Mouse (Mus musculus) heart, embryonic 12.5 days (tissue): Measurements from ENCODE around the gene Flt3l. TPM values are rescaled to one million over a fixed set of nuclear protein-coding genes. Genes with fewer than 3 reads are reported as not detected.
"Not testable (repeated sequence)": the region's sequence is repeated elsewhere in the genome, so short reads cannot be mapped to it uniquely, and the experiment has no call there.

Source experiments
- ATAC-seq: fragments of 200-750 bp; cut with Nextera tagmentation; 2 replicates; pipeline ENCODE4 v1.8.0; 2017; ENCODE audit warnings: moderate TSS enrichment, moderate library complexity; ENCODE audit not compliant: insufficient number of reproducible peaks, low FRiP score
- H3K27ac ChIP-seq: fragments of 300-500 bp; sonication (generic); 2 replicates; pipeline ENCODE4 v1.5.1; 2016; ENCODE audit warnings: mild to moderate bottlenecking, moderate library complexity; ENCODE audit not compliant: poor library complexity, severe bottlenecking
- H3K27me3 ChIP-seq: fragments of 300-500 bp; sonication (generic); replicated peaks from 2 replicates; pipeline ENCODE4 v1.6.1; 2016; ENCODE audit warnings: mild to moderate bottlenecking, moderate library complexity
- H3K36me3 ChIP-seq: fragments of 300-500 bp; sonication (generic); 2 replicates; pipeline ENCODE4 v1.6.1; 2016; ENCODE audit warnings: mild to moderate bottlenecking, moderate library complexity
- H3K4me1 ChIP-seq: fragments of 300-500 bp; sonication (generic); replicated peaks from 2 replicates; pipeline ENCODE4 v1.6.1; 2016; ENCODE audit warnings: mild to moderate bottlenecking
- H3K4me2 ChIP-seq: fragments of 300-500 bp; sonication (generic); 2 replicates; pipeline ENCODE4 v1.6.1; 2016; ENCODE audit warnings: mild to moderate bottlenecking, moderate library complexity
- H3K4me3 ChIP-seq: fragments of 300-500 bp; sonication (generic); 2 replicates; pipeline ENCODE4 v1.5.1; 2016; ENCODE audit warnings: mild to moderate bottlenecking
- H3K9ac ChIP-seq: fragments of 300-500 bp; sonication (generic); 2 replicates; pipeline ENCODE4 v1.6.1; 2016; ENCODE audit warnings: mild to moderate bottlenecking, moderate library complexity
- H3K9me3 ChIP-seq: fragments of 300-500 bp; sonication (generic); replicated peaks from 2 replicates; pipeline ENCODE4 v1.6.1; 2016; ENCODE audit warnings: mild to moderate bottlenecking, moderate library complexity
- WGBS: fragments of 180-500 bp; shearing (Covaris S2); methylation state at CpG from one replicate; pipeline ENCODE4 v1.1.7; 2016; 5-methylcytosine and 5-hydroxymethylcytosine counted together
- polyA plus RNA-seq: library from polyadenylated mRNA; unstranded; fragments of >200 nt; fragmentation: Nextera tagmentation; extraction: Ambion mirVana; gene quantifications from 2 replicates; pipeline ENCODE4 v1.2.1, GENCODE M21; 2016

Flt3l gene
- polyA plus RNA-seq, 1 experiment from 2014 or later = 1.1 TPM

DNA sequence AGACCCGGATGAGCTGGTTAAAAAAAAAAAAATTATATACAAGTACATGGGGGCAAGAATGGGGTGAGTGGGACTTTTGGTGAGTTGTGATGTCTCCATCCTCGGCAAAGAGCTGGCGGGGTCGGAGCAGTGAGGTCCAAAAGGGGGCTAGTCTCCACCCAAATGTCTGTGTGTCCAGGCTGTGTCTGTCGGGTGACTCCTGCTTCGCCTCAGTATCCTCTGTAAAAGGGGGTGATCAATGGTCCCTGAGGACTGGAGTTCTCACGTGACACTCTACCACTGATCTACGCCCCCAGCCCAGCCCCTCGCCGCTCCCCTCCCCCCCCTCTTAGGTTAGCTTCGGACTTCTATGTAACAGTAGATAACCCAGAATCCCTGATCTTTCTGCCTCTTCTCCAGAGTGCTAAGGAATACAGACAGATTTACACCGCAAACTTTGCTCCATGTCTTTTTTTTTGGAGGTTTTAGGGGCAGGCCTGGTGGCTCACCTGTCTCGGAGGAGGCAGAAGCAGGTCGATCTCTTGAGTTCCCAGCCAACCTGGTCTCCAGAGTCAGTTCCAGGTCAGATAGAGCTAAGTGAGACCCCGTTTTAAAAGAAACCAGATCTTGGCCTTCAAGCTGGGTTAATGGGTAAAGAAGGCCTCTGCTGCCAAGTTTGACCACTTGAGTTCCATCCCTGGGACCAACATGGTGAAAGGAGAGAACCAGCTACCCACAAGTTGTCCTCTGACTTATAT is 6.3 kb downstream of the Flt3l start:
- no peak for ATAC-seq
- Histone ChIP-seq H3K9me3 (peaks cover 3% of the 10 kb centered on the region), H3K4me3 (peak overlapping the region; percentile 59), H3K4me2 (peak overlapping the region; percentile 75), H3K27ac (peak overlapping the region; percentile 78; the same call in 1 of the 2 replicates), H3K36me3 (peaks cover 26% of the 10 kb centered on the region), H3K9ac (peak overlapping the region; percentile 68; the same call in 1 of the 2 replicates), H3K27me3 (no peaks in the 10 kb centered on the region), H3K4me1 (peaks cover 36% of the 10 kb centered on the region)
- 52% methylated on average over 15 of the region's 15 CpGs for WGBS

- Histone ChIP-seq H3K9me3 (peaks cover 3% of the 10 kb centered on the region), H3K4me1 (peaks cover 35% of the 10 kb centered on the region), H3K4me2 (peak overlapping the region; percentile 75), H3K27ac (peak overlapping the region; percentile 78), H3K27me3 (no peaks in the 10 kb centered on the region), H3K9ac (peak overlapping the region; percentile 68), H3K4me3 (peak overlapping the region; percentile 59), H3K36me3 (peaks cover 26% of the 10 kb centered on the region)
- ATAC-seq = peak; percentile 4
- under 1% methylated on average over 17 of the region's 17 CpGs for WGBS
Observed at GRCm38 (mm10) chr7:45129318-45129717, 6.9 kb downstream of the Flt3l start.

DNA sequence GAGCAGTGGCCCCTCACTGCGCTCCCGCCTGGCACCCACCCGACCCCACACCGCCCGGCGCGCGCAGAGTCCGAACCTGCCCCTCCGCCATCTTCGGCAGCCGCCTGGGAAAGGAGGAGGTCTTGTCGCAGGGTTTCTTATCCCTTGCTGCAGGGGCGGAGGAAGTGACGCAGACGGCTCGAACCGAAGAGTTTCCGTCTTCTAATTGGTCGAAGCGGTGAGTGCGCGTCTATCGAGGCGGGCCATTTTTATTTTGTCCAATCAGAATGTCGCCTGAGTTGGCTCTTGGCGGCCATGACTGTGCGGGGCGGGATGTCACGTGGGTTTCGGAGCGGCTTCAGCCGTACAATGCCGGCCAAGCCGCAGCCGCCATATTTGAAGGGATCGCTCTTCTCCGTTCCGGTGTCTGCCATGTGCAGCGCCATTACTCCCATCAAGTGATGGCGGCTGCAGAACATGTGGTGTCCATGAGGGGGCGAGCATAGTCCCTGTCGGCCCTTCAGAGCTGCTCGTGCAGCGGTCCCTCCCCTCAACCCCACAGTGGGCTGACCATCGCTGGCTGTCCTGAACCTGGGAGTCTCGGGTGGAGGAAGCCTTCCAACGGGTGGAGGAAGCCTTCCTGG is 7.5 kb downstream of the Flt3l start, which contains the start of gene Rpl13a:
TSS of gene Rpl13a (minus strand) at position 138 of the 623 bp plus-strand sequence.
- under 1% methylated on average over 48 of the region's 48 CpGs for WGBS
- H3K4me1 ChIP-seq = peaks cover 34% of the 10 kb centered on the region
- peak within 1 kb of the TSS; percentile 99 for H3K9ac ChIP-seq
- peaks cover 3% of the 10 kb centered on the region for H3K9me3 ChIP-seq
- no peaks in the 10 kb centered on the region for H3K27me3 ChIP-seq
- peak within 1 kb of the TSS; percentile 91 for H3K4me2 ChIP-seq
- peak; percentile 91 for ATAC-seq
- H3K27ac ChIP-seq = peak within 1 kb of the TSS; percentile 90
- H3K36me3 ChIP-seq = peaks cover 26% of the 10 kb centered on the region
- H3K4me3 ChIP-seq = peak within 1 kb of the TSS; percentile 89

GRCm38 (mm10) chr7:45127700-45128224 is 8.5 kb downstream of the Flt3l start:
- 2% methylated on average over 6 of the region's 6 CpGs for WGBS
- ATAC-seq = no peak
- Histone ChIP-seq H3K9ac (peak overlapping the region; percentile 99), H3K27me3 (no peaks in the 10 kb centered on the region), H3K4me1 (peaks cover 42% of the 10 kb centered on the region), H3K36me3 (peaks cover 31% of the 10 kb centered on the region), H3K4me2 (peak overlapping the region; percentile 91), H3K27ac (peak overlapping the region; percentile 90), H3K9me3 (no peaks in the 10 kb centered on the region), H3K4me3 (peak overlapping the region; percentile 89)

- H3K4me1 ChIP-seq = peaks cover 46% of the 10 kb centered on the region
Observed at GRCm38 (mm10) chr7:45126844-45127699, 9.2 kb downstream of the Flt3l start.

DNA sequence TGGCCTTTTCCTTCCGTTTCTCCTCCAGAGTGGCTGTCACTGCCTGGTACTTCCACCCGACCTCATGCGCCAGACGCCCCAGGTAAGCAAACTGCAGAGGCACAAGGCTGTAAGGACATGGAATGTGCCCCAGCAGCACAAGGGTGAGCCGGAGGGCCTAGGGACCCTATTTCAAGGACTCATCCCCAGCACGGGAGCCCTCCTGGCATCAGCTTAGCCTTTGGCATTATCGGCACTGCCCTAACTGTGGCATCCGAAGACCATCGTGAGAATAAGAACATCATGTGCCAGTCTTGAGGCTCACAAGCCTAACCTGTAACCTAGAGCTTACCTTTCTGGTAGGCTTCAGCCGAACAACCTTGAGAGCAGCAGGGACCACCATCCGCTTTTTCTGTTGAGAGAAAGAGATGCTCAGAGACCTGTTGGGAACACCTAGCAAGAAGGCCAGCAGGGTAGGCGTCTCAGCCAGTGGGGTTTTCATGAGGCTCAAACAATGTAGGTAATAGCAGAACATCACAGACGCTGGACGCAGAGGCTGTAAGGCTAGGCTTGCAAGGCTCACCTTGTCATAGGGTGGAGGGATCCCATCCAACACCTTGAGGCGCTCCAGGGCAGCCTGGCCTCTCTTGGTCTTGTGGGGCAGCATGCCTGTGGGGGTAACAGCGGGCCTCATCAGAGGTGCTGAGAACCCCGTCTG is 9.9 kb downstream of the Flt3l start:
- Histone ChIP-seq H3K4me1 (peaks cover 49% of the 10 kb centered on the region), H3K4me2 (peak overlapping the region; percentile 91), H3K9ac (peak overlapping the region; percentile 99), H3K27ac (peak overlapping the region; percentile 90), H3K4me3 (peak overlapping the region; percentile 89), H3K27me3 (no peaks in the 10 kb centered on the region), H3K36me3 (peaks cover 45% of the 10 kb centered on the region), H3K9me3 (no peaks in the 10 kb centered on the region)
- WGBS = 79% methylated on average over 17 of the region's 17 CpGs
- ATAC-seq = no peak

More at GRCm38 (mm10) chr7:45126844-45127699, 9.2 kb downstream of the Flt3l start:
- Histone ChIP-seq H3K9ac (peak overlapping the region; percentile 99), H3K4me2 (peak overlapping the region; percentile 91), H3K9me3 (no peaks in the 10 kb centered on the region), H3K4me3 (peak overlapping the region; percentile 89), H3K27me3 (no peaks in the 10 kb centered on the region), H3K27ac (peak overlapping the region; percentile 90), H3K36me3 (peaks cover 38% of the 10 kb centered on the region)
- ATAC-seq = no peak
- WGBS = 29% methylated on average over 21 of the region's 21 CpGs

GRCm38 (mm10) chr7:45125649-45126048 is 10.6 kb downstream of the Flt3l start:
- Histone ChIP-seq H3K4me1 (peaks cover 51% of the 10 kb centered on the region), H3K27ac (peak overlapping the region; percentile 72; the same call in 1 of the 2 replicates), H3K36me3 (peaks cover 52% of the 10 kb centered on the region)
- not testable (repeated sequence) for H3K4me2 ChIP-seq, H3K9me3 ChIP-seq, H3K4me3 ChIP-seq, H3K27me3 ChIP-seq, ATAC-seq, H3K9ac ChIP-seq
- WGBS = 73% methylated on average over 5 of the region's 5 CpGs

DNA sequence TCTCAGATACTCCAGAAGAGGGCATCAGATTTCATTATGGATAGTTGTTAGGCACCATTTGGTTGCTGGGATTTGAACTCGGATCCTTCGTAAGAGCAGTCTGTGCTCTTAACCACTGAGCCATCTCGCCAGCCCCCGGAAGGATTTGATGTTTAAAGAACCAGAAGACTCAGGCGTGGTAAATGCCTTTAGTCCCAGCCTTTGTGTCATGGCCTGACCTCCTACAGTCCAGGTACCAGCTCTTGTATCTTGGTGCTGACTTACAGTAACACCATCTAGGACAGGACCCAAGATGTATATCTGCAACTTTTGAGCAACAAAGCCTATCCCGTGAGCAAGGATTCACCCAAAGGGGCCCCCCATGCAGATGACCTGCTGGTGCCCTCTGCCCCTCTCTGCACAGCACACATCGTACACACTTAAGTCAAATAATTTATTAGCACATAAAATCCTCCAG is 11.1 kb downstream of the Flt3l start:
- H3K4me3 ChIP-seq = 0 out of 2 replicates have a peak overlapping the region, but pooled peaks have one; percentile 92
- WGBS = 31% methylated on average over 7 of the region's 7 CpGs
- H3K9ac ChIP-seq = no peak overlapping the region
- H3K27me3 ChIP-seq = no peaks in the 10 kb centered on the region
- peaks cover 57% of the 10 kb centered on the region for H3K36me3 ChIP-seq
- H3K4me1 ChIP-seq = peaks cover 51% of the 10 kb centered on the region
- H3K4me2 ChIP-seq = peak overlapping the region; percentile 54; the same call in 1 of the 2 replicates
- no peaks in the 10 kb centered on the region for H3K9me3 ChIP-seq
- no peak for ATAC-seq
- H3K27ac ChIP-seq = peak overlapping the region; percentile 72; the same call in 1 of the 2 replicates

- Histone ChIP-seq H3K36me3 (peaks cover 63% of the 10 kb centered on the region), H3K4me1 (peaks cover 51% of the 10 kb centered on the region), H3K9me3 (no peaks in the 10 kb centered on the region), H3K4me3 (peak within 1 kb of the TSS; percentile 92), H3K27me3 (no peaks in the 10 kb centered on the region), H3K27ac (peak within 1 kb of the TSS; percentile 82), H3K9ac (peak within 1 kb of the TSS; percentile 98), H3K4me2 (peak within 1 kb of the TSS; percentile 93)
- WGBS = under 1% methylated on average over 59 of the region's 59 CpGs
- peak; percentile 87 for ATAC-seq
Observed at GRCm38 (mm10) chr7:45124224-45125143, 11.7 kb downstream of the Flt3l start, which contains the start of gene Rps11. Gene Rps11 (minus strand): TSS chr7:45124439.
